Mouse (Mus musculus) adrenal gland, postnatal 36 days (tissue): ENCODE data around the gene Atp1a1. TPM values are rescaled to one million over a fixed set of nuclear protein-coding genes. Genes with fewer than 3 reads are reported as not detected.

Source experiments
- DNase-seq, 2 experiments: peaks; one replicate each; pipeline ENCODE4 v3.0.0; 2021; ENCODE audit warnings: mixed read lengths in 1 of 2
- total RNA-seq, 2 experiments: library from RNA; stranded (reverse); gene quantifications; 2 replicates each; pipeline ENCODE4 v1.2.3; 2021

Atp1a1 gene
- total RNA-seq, 2 experiments from 2014 or later = 823 to 834 TPM

DNA sequence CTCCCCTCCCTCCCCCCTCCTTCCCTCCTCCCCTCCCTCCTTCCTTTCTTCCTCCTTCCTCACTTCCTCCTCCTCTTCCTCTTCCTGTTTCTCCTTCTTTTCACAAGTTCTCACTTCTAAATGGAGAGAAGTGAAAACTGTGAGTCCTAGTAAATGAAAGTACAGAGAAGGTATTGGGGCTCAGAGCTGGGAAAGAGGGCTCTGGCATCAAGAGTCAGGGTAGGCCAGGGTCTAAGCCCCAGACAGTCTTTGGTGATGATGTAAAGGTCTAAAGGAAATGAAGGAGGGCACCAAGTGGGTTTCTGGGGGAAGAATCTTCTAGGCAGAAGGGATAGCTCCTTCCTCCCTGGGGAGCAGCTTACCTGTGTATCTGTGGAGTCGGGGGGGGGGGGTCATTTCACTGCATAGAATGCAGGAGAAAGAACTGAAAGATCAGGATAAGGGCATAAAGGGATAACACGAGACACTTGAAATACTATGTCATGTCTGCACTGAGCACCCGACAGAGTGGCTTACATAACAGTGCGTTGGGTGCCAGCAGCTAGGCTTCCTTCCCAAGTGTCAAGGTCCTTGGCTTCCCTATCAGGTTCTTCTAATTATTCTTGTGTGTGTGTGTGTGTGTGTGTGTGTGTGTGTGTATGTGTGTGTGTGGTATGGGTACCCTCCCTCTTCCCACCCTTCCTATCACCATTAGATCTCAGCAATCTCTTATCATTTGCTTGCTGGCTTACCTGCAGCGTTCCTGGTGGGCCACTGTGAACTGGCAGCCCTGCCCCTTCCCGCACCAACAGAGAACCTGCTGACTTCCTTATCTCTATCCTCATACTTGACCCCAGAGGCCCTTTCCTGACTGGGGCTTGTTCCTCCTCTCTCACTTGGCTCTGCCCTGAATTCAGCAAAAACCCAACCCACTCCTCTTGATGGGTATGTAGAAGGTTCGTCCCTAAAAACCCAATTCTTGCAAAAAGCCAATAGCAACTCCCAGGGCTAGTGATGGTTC is 51.6 kb downstream of the Atp1a1 start:
- peak; percentile 66 to 74 for DNase-seq

DNA sequence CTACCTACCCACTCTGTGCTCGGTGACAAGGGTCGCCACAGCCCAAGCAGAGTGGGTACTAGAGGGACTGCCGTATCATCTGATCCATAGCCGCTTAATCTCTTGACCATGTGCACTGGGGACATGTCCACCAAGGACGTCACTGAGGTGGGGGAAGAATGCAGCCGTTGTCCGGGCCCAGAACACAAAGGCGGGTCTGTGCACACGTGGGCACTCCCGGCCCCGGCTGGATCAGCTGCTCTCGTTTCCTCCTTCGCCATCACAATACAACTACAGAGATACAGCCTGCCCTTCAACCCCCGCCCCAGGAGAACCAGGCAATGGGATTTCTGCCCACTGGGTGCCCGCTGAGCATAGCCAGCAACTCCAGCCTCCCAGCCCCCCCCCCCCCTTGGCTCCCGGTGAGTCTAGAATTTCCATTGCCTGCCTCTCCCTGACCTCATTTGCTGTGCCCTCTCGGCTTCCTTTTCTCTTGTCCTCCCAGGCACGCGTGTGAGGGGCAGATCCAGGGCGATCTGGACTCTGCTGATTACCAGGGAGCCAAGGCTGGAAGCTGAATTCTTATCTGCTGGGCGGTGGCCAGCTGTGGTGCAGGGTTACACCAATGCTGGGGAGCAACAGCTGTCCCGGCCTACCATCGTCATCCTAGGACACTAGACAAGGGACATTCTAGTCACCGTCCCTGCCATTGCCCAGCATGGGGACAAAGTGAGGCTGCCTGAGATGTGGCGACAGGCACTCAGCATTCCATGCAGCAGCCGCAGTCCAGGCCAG is 52.8 kb downstream of the Atp1a1 start:
- peak; percentile 84 for DNase-seq

DNA sequence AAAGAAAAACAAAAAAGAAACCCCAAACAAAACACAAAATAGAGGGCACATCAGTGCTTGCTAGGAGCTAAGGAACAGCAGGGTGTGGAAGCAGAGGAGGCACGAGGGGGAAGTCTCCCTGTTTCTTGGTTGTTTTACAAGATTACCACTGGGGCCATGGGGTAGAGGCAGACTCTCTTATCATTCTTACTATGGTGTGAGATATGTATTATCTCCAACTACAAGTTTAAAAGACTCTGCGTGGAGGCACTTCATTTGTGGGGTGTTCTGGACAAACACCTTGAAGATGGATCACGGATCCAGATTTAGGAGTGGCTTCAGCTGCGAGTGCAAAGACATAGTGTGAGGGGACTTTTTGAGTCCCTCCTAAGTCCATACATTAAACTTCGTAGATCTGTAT is 54.7 kb downstream of the Atp1a1 start:
- DNase-seq = no peak

DNA sequence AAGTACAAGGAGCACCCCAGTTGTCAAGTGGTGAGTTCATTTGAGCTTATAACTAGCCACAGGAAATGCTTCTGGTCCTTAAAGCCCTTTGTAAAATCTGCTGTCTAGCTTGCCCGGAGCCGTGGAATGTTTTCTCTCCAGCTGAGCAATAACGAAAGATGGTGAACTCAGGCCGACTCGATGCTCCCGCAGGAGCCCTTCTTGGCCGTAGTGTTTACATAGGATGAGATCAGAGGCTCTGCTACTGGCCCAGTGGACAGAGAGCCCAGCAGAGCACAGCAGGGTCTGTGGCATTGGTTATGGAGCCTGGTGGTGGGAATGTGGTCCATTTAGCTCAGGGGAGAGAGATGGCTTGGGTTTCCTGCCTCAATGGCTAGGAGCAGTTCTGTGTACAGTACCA is 60.4 kb downstream of the Atp1a1 start:
- no peak for DNase-seq

DNA sequence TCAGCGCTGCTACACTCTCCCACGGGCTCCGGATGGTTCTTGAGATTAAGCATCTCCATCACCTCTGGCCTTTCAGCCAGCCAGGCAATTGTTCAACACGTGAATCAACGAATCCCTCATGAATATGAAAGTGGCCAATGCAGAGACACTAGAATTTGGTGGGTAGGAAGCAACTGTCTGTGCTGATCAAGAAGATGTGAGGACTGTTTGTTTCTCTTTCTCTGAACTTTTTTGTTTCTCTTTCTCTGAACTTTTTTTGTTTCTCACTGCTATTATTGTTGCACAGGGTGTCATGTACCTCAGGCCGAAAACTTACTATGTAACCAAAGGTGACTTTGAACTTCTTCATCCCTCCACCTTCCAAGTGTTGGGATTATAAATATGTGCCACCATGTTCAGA is 62.9 kb downstream of the Atp1a1 start:
- DNase-seq = no peak

DNA sequence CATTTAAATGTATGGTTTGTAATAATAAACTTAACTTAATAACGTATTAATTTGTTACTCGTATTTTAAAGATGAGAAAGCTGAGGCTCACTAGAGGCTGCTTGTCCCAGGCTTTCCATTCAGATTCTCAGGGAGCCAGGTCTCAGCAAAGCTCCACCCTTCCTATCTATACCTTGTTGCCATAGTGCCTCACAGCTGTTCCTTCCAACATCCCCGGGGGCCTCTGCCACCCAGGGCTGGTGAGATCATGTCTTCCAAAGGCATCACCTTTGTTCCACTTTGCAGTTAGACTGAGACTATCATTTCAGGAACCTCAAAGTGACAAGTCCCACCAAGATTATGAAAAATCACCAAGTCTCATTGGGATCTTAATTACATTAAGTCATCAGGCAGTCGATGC is 63.9 kb downstream of the Atp1a1 start:
- DNase-seq = no peak

DNA sequence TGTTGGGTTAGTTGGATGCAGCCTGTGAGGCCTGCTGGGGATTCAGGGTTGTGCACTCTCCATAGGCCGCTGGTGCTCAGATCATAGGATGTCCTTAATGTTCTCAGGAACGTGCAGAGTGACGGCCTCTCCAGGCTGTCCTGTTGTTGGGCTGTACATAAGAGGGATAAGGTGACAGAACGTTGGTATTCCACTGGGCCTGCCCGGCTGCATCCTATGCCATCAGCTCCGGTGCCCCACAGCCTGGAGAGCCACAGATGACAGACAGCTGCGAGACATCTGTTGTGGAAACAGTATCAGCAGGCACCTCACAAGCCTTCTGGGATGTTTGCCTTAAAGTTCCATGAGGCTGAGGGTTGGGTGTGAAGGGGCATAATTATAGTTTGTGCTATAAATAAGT is 68.2 kb downstream of the Atp1a1 start:
- no peak for DNase-seq

DNA sequence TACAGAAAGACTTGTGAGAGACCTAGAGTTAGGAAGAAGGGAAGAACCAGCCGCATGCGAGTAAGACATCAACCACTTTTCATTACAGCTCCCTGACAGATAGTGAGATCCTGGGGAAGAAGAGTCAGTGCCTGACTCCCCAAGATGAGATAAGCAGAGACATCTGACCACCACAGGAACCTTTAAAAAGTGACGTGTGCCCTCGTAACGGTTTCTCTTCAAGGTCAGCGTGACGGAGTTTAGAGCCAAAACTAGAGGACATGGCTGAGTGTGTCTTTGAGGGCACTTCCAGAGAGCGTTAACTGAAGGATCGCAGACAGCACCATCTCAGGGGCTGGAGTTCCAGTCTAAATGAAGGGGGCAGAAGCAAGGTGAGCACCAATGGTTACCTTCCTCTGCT is 70.2 kb downstream of the Atp1a1 start:
- peak in 1 of 2 experiments; percentile 24 for DNase-seq

DNA sequence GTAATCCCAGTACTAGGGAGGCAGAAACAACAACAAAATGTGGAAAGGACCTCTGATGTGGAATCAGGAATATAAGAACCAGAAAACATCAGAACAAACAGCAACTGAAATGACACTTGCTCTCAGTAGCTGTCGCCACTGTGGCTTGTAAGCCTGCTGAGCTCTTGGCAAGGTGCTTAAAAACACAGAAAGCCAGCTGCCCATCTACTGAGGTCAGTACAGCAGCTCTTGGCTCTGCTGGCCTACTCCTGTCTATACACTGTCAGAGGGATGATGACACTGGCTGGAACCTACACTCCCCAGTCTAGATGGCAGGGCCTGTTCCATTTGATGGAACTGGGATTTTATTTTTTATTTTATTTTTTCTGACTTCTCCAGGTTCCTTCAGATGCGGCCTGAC is 71.1 kb downstream of the Atp1a1 start:
- DNase-seq = no peak

DNA sequence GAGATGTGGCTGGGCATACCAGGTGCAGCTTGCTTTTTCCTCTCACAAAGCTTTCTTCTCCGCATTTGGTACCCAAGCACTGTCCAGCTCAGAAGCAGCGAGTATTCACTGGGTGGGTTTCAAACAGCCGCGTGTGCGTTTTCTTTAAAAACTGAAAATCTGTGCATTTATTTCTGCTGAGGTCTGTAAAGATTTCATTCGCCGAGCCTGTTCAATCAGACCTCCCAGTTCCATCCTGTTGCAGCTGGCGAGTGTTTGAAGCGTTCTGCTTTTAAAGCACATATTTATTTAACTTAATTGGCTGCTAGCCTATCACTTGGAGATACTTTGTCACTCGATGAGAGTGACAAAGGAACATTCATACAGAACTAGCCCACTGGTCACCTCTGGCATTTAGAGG is 73.6 kb downstream of the Atp1a1 start:
- DNase-seq = no peak

DNA sequence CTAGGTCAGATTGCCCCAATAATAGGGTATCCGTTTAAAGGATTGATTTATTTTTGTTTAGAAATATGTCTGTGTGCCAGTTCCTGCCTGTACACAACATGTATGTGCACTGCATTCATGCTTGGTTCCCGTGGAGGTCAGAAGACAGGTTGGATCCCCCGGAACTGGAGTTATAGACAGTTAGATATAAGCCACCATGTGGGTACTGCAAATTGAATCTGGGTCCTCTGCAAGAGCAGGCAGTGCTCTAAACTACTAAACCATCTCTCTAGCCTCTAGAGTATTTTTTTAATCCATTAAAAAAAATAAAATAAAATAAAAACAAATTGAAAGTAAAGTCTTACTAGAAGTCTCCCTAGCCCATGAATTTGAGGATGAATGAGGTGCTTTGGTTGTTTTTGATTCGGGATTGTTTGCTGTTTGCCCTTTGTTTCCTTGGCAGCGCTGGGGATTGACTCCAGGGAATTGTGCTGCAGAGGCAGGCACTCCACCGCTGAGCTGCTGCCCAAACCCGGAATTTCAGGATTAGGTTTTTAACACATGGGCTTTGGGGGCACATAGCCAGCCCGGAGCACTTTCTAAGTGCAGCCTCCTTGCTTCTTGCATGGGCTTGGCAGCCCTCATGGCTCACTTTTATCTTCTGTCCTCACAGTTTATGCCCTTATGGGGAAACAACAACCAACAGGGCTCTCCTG is 75.4 kb downstream of the Atp1a1 start:
- DNase-seq = no peak

DNA sequence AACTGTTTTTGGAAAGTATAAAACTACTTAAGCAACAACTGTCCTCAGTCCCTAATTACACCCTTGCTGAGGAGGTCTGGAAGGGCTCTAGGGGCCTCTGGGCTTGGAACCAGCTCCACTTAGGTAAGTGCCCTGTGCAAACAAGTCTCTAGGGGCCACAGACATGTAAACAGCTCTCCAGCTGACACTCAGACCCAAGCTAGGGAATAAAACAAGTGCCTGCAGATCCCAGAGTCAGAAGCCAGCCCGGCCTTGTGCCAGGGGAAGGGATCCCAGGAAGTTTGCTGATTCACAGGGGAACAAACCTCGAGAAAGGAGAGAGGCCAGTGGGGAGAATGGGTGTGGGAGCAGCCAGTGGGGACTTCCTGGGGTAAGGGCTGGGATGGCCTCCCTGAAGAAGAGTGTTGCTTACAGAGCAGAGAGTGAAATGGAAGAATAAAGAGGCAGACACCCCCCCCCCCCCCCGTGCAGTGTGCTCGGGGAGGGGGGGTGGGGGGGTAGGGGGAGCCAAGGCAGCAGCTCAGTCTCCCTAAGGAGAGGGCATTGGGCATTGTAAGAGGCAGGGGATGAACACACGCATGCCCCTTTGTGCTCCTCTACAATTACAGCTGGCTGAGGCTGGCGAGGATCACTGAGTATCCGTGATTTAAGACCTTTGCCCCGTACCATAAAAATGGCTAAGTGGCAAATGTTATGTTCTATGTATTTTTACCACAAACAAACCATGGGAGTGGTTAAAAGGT is 76.2 kb downstream of the Atp1a1 start:
- peak; percentile 46 to 59 for DNase-seq

DNA sequence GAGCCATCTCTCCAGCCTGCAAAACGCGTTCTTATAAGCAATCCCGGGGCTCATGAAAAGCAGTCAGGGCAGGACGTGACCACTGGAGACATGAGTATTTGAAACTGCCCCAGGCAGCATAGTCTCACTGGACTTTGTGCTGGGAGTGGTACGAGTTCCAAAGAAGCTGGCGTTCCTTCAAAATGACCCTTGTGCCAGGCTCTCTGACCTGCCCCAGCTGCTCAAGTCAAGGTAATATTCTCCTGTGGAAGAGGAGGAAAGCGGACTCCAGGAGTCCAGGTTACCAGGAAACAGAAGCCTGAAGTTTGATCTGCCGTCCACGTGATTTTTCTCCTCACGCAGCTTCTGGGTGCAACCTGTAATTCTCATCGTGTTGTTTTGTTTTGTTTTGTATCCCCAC is 77.9 kb downstream of the Atp1a1 start:
- DNase-seq = no peak

Other genes starting within 250 kb of the Atp1a1 start
- gene Igsf3, start 227.6 kb downstream of the Atp1a1 start, total RNA-seq = 1 to 10 TPM; 5.2 to 6.7 TPM
- gene Mab21l3, start 244.3 kb upstream of the Atp1a1 start, total RNA-seq = under 1 TPM in 1 of 2 experiments, not detected in 1; 0.89 TPM